Mouse (Mus musculus) liver, postnatal 0 days (tissue): ENCODE results near the gene Tnnt1. TPM values are rescaled to one million over a fixed set of nuclear protein-coding genes. Genes with fewer than 3 reads are reported as not detected.

ENCODE experiments used
- ATAC-seq: fragments of 200-750 bp; cut with Nextera tagmentation; 2 replicates; pipeline ENCODE4 v1.8.0; 2017; ENCODE audit warnings: mild to moderate bottlenecking, moderate library complexity
- DNase-seq: peaks from one replicate; pipeline ENCODE4 v3.0.0-alpha.2; 2016
- H3K27ac ChIP-seq: fragments of 300-500 bp; sonication (generic); 2 replicates; pipeline ENCODE4 v1.5.1; 2014; ENCODE audit warnings: antibody characterized with exemption, moderate library complexity, mild to moderate bottlenecking, low read depth
- H3K27me3 ChIP-seq: fragments of 300-500 bp; sonication (generic); 2 replicates; pipeline ENCODE4 v1.6.1; 2014; ENCODE audit warnings: low read length, control low read depth, mixed read lengths; ENCODE audit not compliant: insufficient read depth
- H3K36me3 ChIP-seq: fragments of 300-500 bp; sonication (generic); replicated peaks from 2 replicates; pipeline ENCODE4 v1.6.1; 2014; ENCODE audit warnings: mild to moderate bottlenecking, control low read depth, low read length, moderate library complexity, mixed read lengths; ENCODE audit not compliant: insufficient read depth
- H3K4me1 ChIP-seq: fragments of 300-500 bp; sonication (generic); 2 replicates; pipeline ENCODE4 v1.6.1; 2014; ENCODE audit warnings: antibody characterized with exemption, mild to moderate bottlenecking, control low read depth; ENCODE audit not compliant: insufficient read depth
- H3K4me2 ChIP-seq: fragments of 300-500 bp; sonication (generic); 2 replicates; pipeline ENCODE4 v1.6.1; 2014; ENCODE audit warnings: low read depth, mild to moderate bottlenecking, low read length, moderate library complexity, mixed read lengths
- H3K4me3 ChIP-seq: fragments of 300-500 bp; sonication (generic); 2 replicates; pipeline ENCODE4 v1.5.1; 2014; ENCODE audit warnings: low read depth, low read length
- H3K9ac ChIP-seq: fragments of 300-500 bp; sonication (generic); replicated peaks from 2 replicates; pipeline ENCODE4 v1.6.1; 2014; ENCODE audit warnings: mild to moderate bottlenecking, moderate library complexity
- H3K9me3 ChIP-seq: fragments of 300-500 bp; sonication (generic); 2 replicates; pipeline ENCODE4 v1.6.1; 2016; ENCODE audit warnings: mild to moderate bottlenecking, control low read depth, low read length, mixed read lengths
- CTCF ChIP-seq: sonication (generic); IDR thresholded peaks from 2 replicates; pipeline ENCODE4 v1.5.1; 2016; ENCODE audit warnings: antibody characterized with exemption, low read depth
- EP300 ChIP-seq: IDR thresholded peaks from 2 replicates; pipeline ENCODE4 v1.6.1; 2016; ENCODE audit warnings: antibody characterized with exemption, low read depth, mild to moderate bottlenecking
- WGBS: fragments of 180-500 bp; shearing (Covaris S2); extraction: QIAGEN DNeasy Blood & Tissue Kit; methylation state at CpG from one replicate; pipeline ENCODE4 v1.1.7; 2014; ENCODE audit not compliant: insufficient replicate concordance; 5-methylcytosine and 5-hydroxymethylcytosine counted together
- polyA plus RNA-seq: library from polyadenylated mRNA; unstranded; fragments of >200 nt; fragmentation: Nextera tagmentation; extraction: Ambion mirVana; gene quantifications from 2 replicates; pipeline ENCODE4 v1.2.1, GENCODE M21; 2015

Tnnt1 gene
- polyA plus RNA-seq, 1 experiment from 2014 or later, result 5.3 TPM

GRCm38 (mm10) chr7:4501558-4502397 is 14.4 kb downstream of the Tnnt1 start, which contains the start of gene Ppp1r12c:
Gene Ppp1r12c (minus strand): TSS chr7:4501680.
- peak within 1 kb of the TSS; percentile 69 for H3K4me2 ChIP-seq
- H3K4me1 ChIP-seq, result peaks cover 30% of the 10 kb centered on the region
- peaks cover 10% of the 10 kb centered on the region for H3K36me3 ChIP-seq
- WGBS, result under 1% methylated on average over 60 of the region's 62 CpGs
- no peaks in the 10 kb centered on the region for H3K27me3 ChIP-seq
- peak within 1 kb of the TSS; percentile 91 for H3K9ac ChIP-seq
- ATAC-seq (peak; percentile 94), DNase-seq (peak; percentile 96)
- TF ChIP-seq EP300 (no peak), CTCF (no peak)
- H3K4me3 ChIP-seq, result peak within 1 kb of the TSS; percentile 71
- H3K27ac ChIP-seq, result peak within 1 kb of the TSS; percentile 85
- no peaks in the 10 kb centered on the region for H3K9me3 ChIP-seq

GRCm38 (mm10) chr7:4500892-4501471 is 15.2 kb downstream of the Tnnt1 start:
- no peaks in the 10 kb centered on the region for H3K9me3 ChIP-seq
- peak overlapping the region; percentile 69 for H3K4me2 ChIP-seq
- peak overlapping the region; percentile 85 for H3K27ac ChIP-seq
- ATAC-seq, result peak; percentile 38
- TF ChIP-seq CTCF (no peak), EP300 (no peak)
- no peaks in the 10 kb centered on the region for H3K27me3 ChIP-seq
- DNase-seq, result peak; percentile 64
- peaks cover 18% of the 10 kb centered on the region for H3K36me3 ChIP-seq
- H3K4me3 ChIP-seq, result peak overlapping the region; percentile 71
- under 1% methylated on average over 42 of the region's 52 CpGs for WGBS
- peak overlapping the region; percentile 91 for H3K9ac ChIP-seq
- H3K4me1 ChIP-seq, result peaks cover 30% of the 10 kb centered on the region

DNA sequence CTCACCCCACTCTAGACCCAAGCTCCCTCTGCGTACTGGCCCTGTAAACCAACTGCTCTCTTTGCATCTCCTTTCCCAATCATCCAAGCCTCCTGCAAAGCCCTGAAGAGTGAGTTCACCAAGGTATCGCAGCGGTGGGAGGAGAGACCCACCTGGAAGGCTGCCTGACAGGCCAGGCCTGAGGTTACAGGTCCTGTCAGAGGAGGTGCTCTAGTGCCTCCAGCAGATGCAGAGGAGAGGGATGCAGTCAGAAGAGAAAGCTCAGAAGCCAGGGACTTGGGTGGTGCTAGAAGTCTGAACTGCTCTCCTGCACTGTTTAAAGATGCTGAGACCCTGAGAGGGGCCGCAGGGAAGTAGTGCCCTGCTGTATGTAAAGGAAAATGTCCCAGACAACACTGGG is 17.1 kb downstream of the Tnnt1 start:
- no peak for TF ChIP-seq CTCF
- TF ChIP-seq EP300, result no peak
- DNase-seq (no peak), ATAC-seq (no peak)
- no peaks in the 10 kb centered on the region for H3K27me3 ChIP-seq
- WGBS, result 92% methylated on average over 4 of the region's 4 CpGs
- no peak overlapping the region for H3K4me3 ChIP-seq
- no peak overlapping the region for H3K27ac ChIP-seq
- peaks cover 29% of the 10 kb centered on the region for H3K36me3 ChIP-seq
- peaks cover 18% of the 10 kb centered on the region for H3K4me1 ChIP-seq
- no peaks in the 10 kb centered on the region for H3K9me3 ChIP-seq
- H3K9ac ChIP-seq, result 0 out of 2 replicates have a peak overlapping the region, but pooled peaks have one; percentile 35
- H3K4me2 ChIP-seq, result peak overlapping the region; percentile 69; the same call in 1 of the 2 replicates

DNA sequence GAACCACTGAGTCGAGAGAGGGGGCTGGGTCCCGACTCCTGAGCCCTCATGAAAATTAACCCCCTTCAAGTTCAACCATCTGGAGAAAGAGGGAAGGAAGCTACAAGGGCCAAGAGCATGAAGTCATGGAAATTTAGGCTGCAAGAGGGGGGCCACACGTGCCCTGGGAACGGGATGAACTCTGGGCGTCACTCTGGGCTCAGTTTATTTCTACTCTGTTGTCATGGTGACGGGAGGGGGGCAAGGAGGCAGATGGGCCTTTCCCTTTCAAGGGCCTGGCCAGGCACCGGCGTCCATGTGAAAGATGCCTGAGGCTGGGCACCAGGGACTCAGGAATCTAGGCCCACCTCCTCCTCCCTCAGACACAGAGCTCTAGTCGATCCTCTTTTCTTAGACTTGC is 17.9 kb downstream of the Tnnt1 start:
- Histone ChIP-seq H3K27ac (no peak overlapping the region), H3K36me3 (peaks cover 31% of the 10 kb centered on the region), H3K9me3 (no peaks in the 10 kb centered on the region), H3K9ac (0 out of 2 replicates have a peak overlapping the region, but pooled peaks have one; percentile 9), H3K4me2 (peak overlapping the region; percentile 22; the same call in 1 of the 2 replicates), H3K4me1 (peaks cover 14% of the 10 kb centered on the region), H3K27me3 (no peaks in the 10 kb centered on the region), H3K4me3 (no peak overlapping the region)
- DNase-seq, result no peak
- 44% methylated on average over 9 of the region's 9 CpGs for WGBS
- TF ChIP-seq EP300 (no peak), CTCF (no peak)
- ATAC-seq, result no peak

- Histone ChIP-seq H3K9me3 (no peaks in the 10 kb centered on the region), H3K9ac (no peak overlapping the region), H3K27me3 (no peaks in the 10 kb centered on the region), H3K4me2 (no peak overlapping the region), H3K4me1 (peaks cover 18% of the 10 kb centered on the region), H3K27ac (no peak overlapping the region), H3K36me3 (peaks cover 36% of the 10 kb centered on the region), H3K4me3 (no peak overlapping the region)
- 84% methylated on average over 9 of the region's 9 CpGs for WGBS
- TF ChIP-seq EP300 (no peak), CTCF (no peak)
- ATAC-seq (no peak), DNase-seq (no peak)
Measured at GRCm38 (mm10) chr7:4497271-4497903, 18.8 kb downstream of the Tnnt1 start.

- Histone ChIP-seq H3K4me2 (no peak overlapping the region), H3K9me3 (no peaks in the 10 kb centered on the region), H3K4me1 (peaks cover 20% of the 10 kb centered on the region), H3K27me3 (no peaks in the 10 kb centered on the region), H3K36me3 (peaks cover 36% of the 10 kb centered on the region), H3K4me3 (no peak overlapping the region), H3K27ac (no peak overlapping the region), H3K9ac (no peak overlapping the region)
- ATAC-seq, result no peak
- DNase-seq, result no peak
- TF ChIP-seq CTCF (no peak), EP300 (no peak)
- 85% methylated on average over 3 of the region's 3 CpGs for WGBS
Measured at GRCm38 (mm10) chr7:4496468-4496867, 19.7 kb downstream of the Tnnt1 start.
